9 mouse cellular contexts compared by ENCODE assay signal in genomic region chr19:18672498-18672897, GRCm38 (mm10). TPM values are rescaled to one million over a fixed set of nuclear protein-coding genes. Genes with fewer than 3 reads are reported as not detected.
DNase-seq lines count a peak whose midpoint lies in the region; ATAC-seq and TF ChIP-seq lines count a peak whose summit lies in the region.
"Had no signal": no experiment of that assay in that cellular context is flagged by ENCODE, and none has a peak within 500 bp of the region (broad histone marks: within the 10 kb centered on the region; RNA-seq: fewer than 3 reads in every experiment).

No protein-coding gene starts in this region.

- no peaks in the 10 kb centered on the region for H3K9me3 ChIP-seq in heart, embryonic 15.5 days (replicated peaks)
- H3K9me3 ChIP-seq in G1E (replicated peaks) = no peaks in the 10 kb centered on the region
- no peaks in the 10 kb centered on the region for H3K9me3 ChIP-seq in hindbrain, embryonic 14.5 days (ENCODE audit: control insufficient read depth, low read length)
- H3K9me3 ChIP-seq in midbrain, embryonic 14.5 days (ENCODE audit: control insufficient read depth, low read length) = no peaks in the 10 kb centered on the region

- TF ChIP-seq CTCF in heart, adult 2 months (IDR thresholded peaks at IDR 0.05) = no peak
- TF ChIP-seq CTCF in G1E (IDR thresholded peaks at IDR 0.05; ENCODE audit: low read depth, low read length) = no peak
- no peak for TF ChIP-seq CTCF in thymus, adult 2 months (IDR thresholded peaks at IDR 0.05; ENCODE audit: borderline replicate concordance, control insufficient read depth, extremely low read depth, insufficient read depth, low read length, poor library complexity)

- no peak for ATAC-seq in heart, embryonic 15.5 days (replicated peaks; ENCODE audit: insufficient number of reproducible peaks, insufficient read depth, low FRiP score, low read depth)
- no peak for ATAC-seq in G1E (ENCODE audit: extremely low read depth, insufficient number of reproducible peaks, low FRiP score, poor library complexity, severe bottlenecking)
- ATAC-seq in hindbrain, embryonic 14.5 days (ENCODE audit: low FRiP score) = no peak
- ATAC-seq in midbrain, embryonic 14.5 days (ENCODE audit: low FRiP score, low TSS enrichment) = no peak
- ATAC-seq: Patski had no signal

- no peak for TF ChIP-seq POLR2A in heart, adult 2 months (IDR thresholded peaks at IDR 0.05; ENCODE audit: insufficient read depth, low read depth, low read length)
- no peak for TF ChIP-seq POLR2A in thymus, adult 2 months (IDR thresholded peaks at IDR 0.05; ENCODE audit: control insufficient read depth, extremely low read depth, insufficient read depth, low read length, poor library complexity)

- H3K27ac ChIP-seq in heart, embryonic 15.5 days = no peak overlapping the region
- H3K27ac ChIP-seq in heart, adult 2 months = no peak overlapping the region
- H3K27ac ChIP-seq in hindbrain, embryonic 14.5 days = no peak overlapping the region
- H3K27ac ChIP-seq in midbrain, embryonic 14.5 days (replicated peaks; ENCODE audit: low read depth, low read length) = no peak overlapping the region
- H3K27ac ChIP-seq in thymus, adult 2 months (ENCODE audit: control insufficient read depth, insufficient read depth, low read length) = no peak overlapping the region

- H3K79me2 ChIP-seq in heart, adult 2 months (replicated peaks; ENCODE audit: control insufficient read depth, insufficient read depth, low read length) = peaks cover 2% of the 10 kb centered on the region; the same call in 1 of the 2 replicates

- H3K4me2 ChIP-seq in heart, embryonic 15.5 days = peak overlapping the region; percentile 76
- H3K4me2 ChIP-seq in hindbrain, embryonic 14.5 days (replicated peaks) = peak overlapping the region; percentile 76
- H3K4me2 ChIP-seq in midbrain, embryonic 14.5 days (ENCODE audit: low read length) = peak overlapping the region; percentile 80

- 43% methylated on average over 3 of the region's 3 CpGs for WGBS in heart, embryonic 15.5 days
- 57% methylated on average over 3 of the region's 3 CpGs for WGBS in heart, adult 2 months
- 67% methylated on average over 3 of the region's 3 CpGs for WGBS in hindbrain, embryonic 14.5 days
- 65% methylated on average over 3 of the region's 3 CpGs for WGBS in midbrain, embryonic 14.5 days
- WGBS in thymus, adult 2 months = 64% methylated on average over 3 of the region's 3 CpGs

- peak overlapping the region; percentile 93 for H3K4me3 ChIP-seq in heart, embryonic 15.5 days
- no peak overlapping the region for H3K4me3 ChIP-seq in heart, adult 2 months
- H3K4me3 ChIP-seq in G1E (ENCODE audit: low read depth, low read length) = peak overlapping the region; percentile 84
- peak overlapping the region; percentile 65 for H3K4me3 ChIP-seq in hindbrain, embryonic 14.5 days (replicated peaks; ENCODE audit: low read length)
- peak overlapping the region; percentile 79 for H3K4me3 ChIP-seq in midbrain, embryonic 14.5 days (replicated peaks; ENCODE audit: low read depth, low read length)
- H3K4me3 ChIP-seq in thymus, adult 2 months (ENCODE audit: control insufficient read depth, insufficient read depth, low read length) = no peak overlapping the region

- peak overlapping the region; percentile 89; the same call in 1 of the 2 replicates for H3K9ac ChIP-seq in heart, embryonic 15.5 days
- no peak overlapping the region for H3K9ac ChIP-seq in heart, adult 2 months (ENCODE audit: low read depth, low read length)
- H3K9ac ChIP-seq in hindbrain, embryonic 14.5 days = peak overlapping the region; percentile 31; the same call in 1 of the 2 replicates
- no peak overlapping the region for H3K9ac ChIP-seq in midbrain, embryonic 14.5 days (replicated peaks; ENCODE audit: low read length)

- no peak for DNase-seq in heart, adult 2 months
- no peak for DNase-seq in G1E (ENCODE audit: low spot score)
- DNase-seq in hindbrain, embryonic 14.5 days (ENCODE audit: low spot score) = no peak
- peak; percentile 18 for DNase-seq in midbrain, embryonic 14.5 days
- no peak for DNase-seq in thymus, postnatal 14 days
- DNase-seq in thymus, adult 2 months = no peak
- no peak for DNase-seq in right cerebral cortex, postnatal 36 days (ENCODE audit: low spot score in 2 of 2)

- intact Hi-C loops in heart, adult 2 months (cut with DNase I) = no loop called here

- H3K4me1 ChIP-seq in heart, embryonic 15.5 days (replicated peaks) = peaks cover 24% of the 10 kb centered on the region
- H3K4me1 ChIP-seq in heart, adult 2 months (ENCODE audit: control insufficient read depth, insufficient read depth, low read length) = peaks cover 1% of the 10 kb centered on the region; the same call in 1 of the 2 replicates
- H3K4me1 ChIP-seq in G1E (ENCODE audit: insufficient read depth, low read depth, low read length) = peaks cover 44% of the 10 kb centered on the region
- H3K4me1 ChIP-seq in hindbrain, embryonic 14.5 days (replicated peaks; ENCODE audit: control insufficient read depth, insufficient read depth, low read length) = peaks cover 21% of the 10 kb centered on the region
- peaks cover 20% of the 10 kb centered on the region for H3K4me1 ChIP-seq in midbrain, embryonic 14.5 days (ENCODE audit: control insufficient read depth, insufficient read depth, low read length)
- 0 out of 2 replicates have a peak, but pooled peaks cover 2% of the 10 kb centered on the region for H3K4me1 ChIP-seq in thymus, adult 2 months (replicated peaks; ENCODE audit: control insufficient read depth, insufficient read depth, low read length)

- H3K27me3 ChIP-seq in heart, embryonic 15.5 days = no peaks in the 10 kb centered on the region
- no peaks in the 10 kb centered on the region for H3K27me3 ChIP-seq in heart, adult 2 months (ENCODE audit: control insufficient read depth, insufficient read depth, low read length)
- no peaks in the 10 kb centered on the region for H3K27me3 ChIP-seq in G1E (ENCODE audit: insufficient read depth, low read length)
- H3K27me3 ChIP-seq in hindbrain, embryonic 14.5 days (ENCODE audit: control insufficient read depth, insufficient read depth, low read length) = no peaks in the 10 kb centered on the region
- H3K27me3 ChIP-seq in midbrain, embryonic 14.5 days (ENCODE audit: control insufficient read depth, insufficient read depth, low read length) = no peaks in the 10 kb centered on the region
- no peaks in the 10 kb centered on the region for H3K27me3 ChIP-seq in thymus, adult 2 months (ENCODE audit: control insufficient read depth, insufficient read depth, low read length)
- H3K27me3 ChIP-seq: Patski had no signal

- H3K36me3 ChIP-seq in heart, embryonic 15.5 days = no peaks in the 10 kb centered on the region
- H3K36me3 ChIP-seq in heart, adult 2 months (ENCODE audit: control insufficient read depth, insufficient read depth, low read length) = peaks cover 11% of the 10 kb centered on the region
- H3K36me3 ChIP-seq in G1E (replicated peaks) = peaks cover 24% of the 10 kb centered on the region
- H3K36me3 ChIP-seq in hindbrain, embryonic 14.5 days (replicated peaks; ENCODE audit: control insufficient read depth, insufficient read depth) = no peaks in the 10 kb centered on the region
- H3K36me3 ChIP-seq in midbrain, embryonic 14.5 days (ENCODE audit: control insufficient read depth, insufficient read depth, low read length) = no peaks in the 10 kb centered on the region
- H3K36me3 ChIP-seq in thymus, adult 2 months (ENCODE audit: control insufficient read depth, insufficient read depth, low read length) = no peaks in the 10 kb centered on the region

- TF ChIP-seq EP300 in heart, adult 2 months (IDR thresholded peaks at IDR 0.05; ENCODE audit: insufficient read depth, low read depth, low read length) = no peak

RNA-seq across cellular contexts. Expression of gene Carnmt1, which starts 1.9 kb away (rescaled TPM):
- 23.5 and 25.4 TPM in 2 replicates for polyA plus RNA-seq in heart, embryonic 15.5 days (2015; fragmentation: Nextera tagmentation; extraction: Ambion mirVana)
- total RNA-seq in heart, adult 2 months (2021) = 10 to 100 TPM; 32.8 to 36.4 TPM
- polyA plus RNA-seq in heart, adult 2 months (2012; rRNA removed) = 13.0 and 23.3 TPM in 2 replicates
- 51.8 and 61.0 TPM in 2 replicates for total RNA-seq in G1E (2014; fragmentation: Nextera tagmentation)
- 90.5 and 94.5 TPM in 2 replicates for total RNA-seq in G1E (2017)
- 18.2 and 23.2 TPM in 2 replicates for polyA plus RNA-seq in G1E (2012)
- 15.4 and 16.1 TPM in 2 replicates for polyA plus RNA-seq in hindbrain, embryonic 14.5 days (2014; fragmentation: Nextera tagmentation; extraction: Ambion mirVana)
- 18.0 and 18.4 TPM in 2 replicates for polyA plus RNA-seq in midbrain, embryonic 14.5 days (2014; fragmentation: Nextera tagmentation; extraction: Ambion mirVana)
- polyA plus RNA-seq in thymus, adult 2 months (2012; rRNA removed) = 6.6 and 11.7 TPM in 2 replicates

RNA-seq across cellular contexts. Expression of gene D030056L22Rik, which starts 40.5 kb away (rescaled TPM):
- polyA plus RNA-seq in heart, embryonic 15.5 days (2015; fragmentation: Nextera tagmentation; extraction: Ambion mirVana) = 27.9 TPM in 2 replicates
- total RNA-seq in heart, adult 2 months (2021) = 10 to 100 TPM; 10.9 to 11.1 TPM
- polyA plus RNA-seq in heart, adult 2 months (2012; rRNA removed) = 4.7 and 7.4 TPM in 2 replicates
- 24.3 and 25.2 TPM in 2 replicates for total RNA-seq in G1E (2014; fragmentation: Nextera tagmentation)
- total RNA-seq in G1E (2017) = 36.5 and 41.2 TPM in 2 replicates
- polyA plus RNA-seq in G1E (2012) = 19.5 and 27.4 TPM in 2 replicates
- polyA plus RNA-seq in hindbrain, embryonic 14.5 days (2014; fragmentation: Nextera tagmentation; extraction: Ambion mirVana) = 61.2 and 73.5 TPM in 2 replicates
- polyA plus RNA-seq in midbrain, embryonic 14.5 days (2014; fragmentation: Nextera tagmentation; extraction: Ambion mirVana) = 66.5 and 68.7 TPM in 2 replicates
- polyA plus RNA-seq in thymus, adult 2 months (2012; rRNA removed) = 20.1 and 25.7 TPM in 2 replicates

RNA-seq across cellular contexts. Expression of gene Nmrk1, which starts 40.7 kb away (rescaled TPM):
- 6.5 and 7.7 TPM in 2 replicates for polyA plus RNA-seq in heart, embryonic 15.5 days (2015; fragmentation: Nextera tagmentation; extraction: Ambion mirVana)
- total RNA-seq in heart, adult 2 months (2021) = 1 to 10 TPM; 2.3 to 2.5 TPM
- polyA plus RNA-seq in heart, adult 2 months (2012; rRNA removed) = 5.4 and 9.7 TPM in 2 replicates
- total RNA-seq in G1E (2014; fragmentation: Nextera tagmentation) (45.7 and 51.4 TPM in 2 replicates), G1E (2017) (37.5 and 41.3 TPM in 2 replicates)
- 2.2 and 3.6 TPM in 2 replicates for polyA plus RNA-seq in G1E (2012)
- polyA plus RNA-seq in hindbrain, embryonic 14.5 days (2014; fragmentation: Nextera tagmentation; extraction: Ambion mirVana) = 6.2 and 6.6 TPM in 2 replicates
- polyA plus RNA-seq in midbrain, embryonic 14.5 days (2014; fragmentation: Nextera tagmentation; extraction: Ambion mirVana) = 4.8 and 6.9 TPM in 2 replicates
- 5.1 and 5.2 TPM in 2 replicates for polyA plus RNA-seq in thymus, adult 2 months (2012; rRNA removed)

RNA-seq across cellular contexts. Expression of gene Ostf1, which starts 40.9 kb away (rescaled TPM):
- polyA plus RNA-seq in heart, embryonic 15.5 days (2015; fragmentation: Nextera tagmentation; extraction: Ambion mirVana) = 75.4 and 88.8 TPM in 2 replicates
- total RNA-seq in heart, adult 2 months (2021) = 10 to 100 TPM; 35.3 to 37.6 TPM
- 29.5 and 31.5 TPM in 2 replicates for polyA plus RNA-seq in heart, adult 2 months (2012; rRNA removed)
- total RNA-seq in G1E (2014; fragmentation: Nextera tagmentation) (88.0 and 114 TPM in 2 replicates), G1E (2017) (322 and 331 TPM in 2 replicates)
- polyA plus RNA-seq in G1E (2012) = 281 and 378 TPM in 2 replicates
- 51.8 and 54.3 TPM in 2 replicates for polyA plus RNA-seq in hindbrain, embryonic 14.5 days (2014; fragmentation: Nextera tagmentation; extraction: Ambion mirVana)
- polyA plus RNA-seq in midbrain, embryonic 14.5 days (2014; fragmentation: Nextera tagmentation; extraction: Ambion mirVana) = 28.5 and 40.7 TPM in 2 replicates
- polyA plus RNA-seq in thymus, adult 2 months (2012; rRNA removed) = 59.9 and 64.2 TPM in 2 replicates

Comparison
In these comparisons a context has a peak if more than half of its experiments do, and no peak if none do; other contexts are left out.
1. H3K4me3 ChIP-seq: peak in heart, embryonic 15.5 days (single experiment), G1E (single experiment), hindbrain, embryonic 14.5 days (single experiment) and midbrain, embryonic 14.5 days (single experiment); none in heart, adult 2 months (single experiment) and thymus, adult 2 months (single experiment).
2. H3K9ac ChIP-seq: peak in heart, embryonic 15.5 days (single experiment) and hindbrain, embryonic 14.5 days (single experiment); none in heart, adult 2 months (single experiment) and midbrain, embryonic 14.5 days (single experiment).
3. Peak in every context shown above with its lines, with median percentiles within 50 percentile points of each other: H3K4me2 ChIP-seq.